Mouse (Mus musculus): ENCODE data around the gene H2-T24.
"Not testable (repeated sequence)": the region's sequence is repeated elsewhere in the genome, so short reads cannot be mapped to it uniquely, and the experiment has no call there.

The H2-T24 gene

DNA sequence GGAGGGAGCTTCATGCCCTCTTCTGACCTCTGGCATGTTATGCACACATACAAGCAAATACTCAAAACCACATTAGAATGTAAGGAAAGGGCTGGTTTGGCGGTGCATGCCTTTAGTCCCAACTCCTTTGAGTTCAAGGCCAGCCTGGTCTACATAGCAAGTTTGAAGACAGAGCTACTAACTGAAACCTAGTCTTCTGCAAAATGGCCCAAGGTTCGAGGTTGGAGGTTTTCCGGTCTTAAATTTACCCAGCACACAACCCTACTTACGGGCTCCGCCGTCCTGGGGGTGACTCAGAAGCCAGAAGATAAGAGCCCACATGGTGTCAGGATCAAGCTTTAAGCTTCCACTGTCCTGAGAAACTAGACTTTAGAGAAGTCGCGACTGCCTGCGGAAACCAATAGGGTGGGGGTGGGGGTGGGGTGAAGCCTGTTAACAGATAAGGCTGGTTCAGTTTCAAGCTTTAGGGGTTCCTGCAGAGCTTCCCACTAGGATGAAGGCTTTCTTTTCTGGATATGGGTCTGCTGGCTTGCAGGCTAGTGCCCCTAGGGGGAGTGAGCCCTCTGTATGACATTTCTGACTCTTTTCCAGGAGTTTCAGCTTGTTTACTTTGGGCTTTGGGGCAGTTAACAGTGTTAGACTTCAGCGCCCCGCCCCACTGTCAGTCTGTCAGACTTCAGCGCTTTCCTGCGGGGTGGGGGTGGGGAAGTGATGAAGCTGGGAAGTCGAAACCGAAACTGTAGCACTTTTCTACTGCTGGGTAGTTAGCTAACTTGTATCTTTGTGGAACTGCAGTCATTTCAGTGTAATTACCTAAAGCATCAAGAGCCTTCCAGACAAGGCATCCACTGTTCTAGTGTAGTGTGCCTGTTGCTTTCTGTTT, at the start of gene H2-T24:
TSS of gene H2-T24 (minus strand) at position 370 of the 883 bp plus-strand sequence.
- peak in 1 of 2 experiments; percentile 51 for DNase-seq (ENCODE audit: low spot score in 2 of 2)

DNA sequence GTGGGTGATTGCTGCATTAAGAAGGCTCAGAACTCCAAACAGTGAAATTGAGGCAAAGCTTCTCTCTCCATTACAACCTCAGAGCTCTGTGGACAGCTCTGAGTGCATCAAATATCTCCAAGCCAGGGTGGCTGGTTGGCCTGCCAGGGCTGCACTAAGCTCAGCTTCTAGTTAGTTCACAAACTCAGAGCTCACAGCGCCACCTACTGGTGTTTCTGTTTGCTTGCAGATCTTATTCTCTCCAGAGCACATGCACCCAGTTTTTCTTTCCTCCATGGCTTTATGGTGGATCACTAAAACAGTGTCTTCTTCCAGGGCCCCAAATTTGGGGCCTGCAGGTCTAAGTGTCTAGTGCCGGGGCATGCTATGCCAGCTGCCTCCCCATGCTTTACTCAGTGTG, 40.5 kb upstream of the H2-T24 start:
- peak; percentile 76 to 81 for DNase-seq (ENCODE audit: low spot score in 2 of 2)

GRCm38 (mm10) chr17:36058362-36058761, 38.0 kb upstream of the H2-T24 start, which contains the start of gene Gm11127:
TSS of gene Gm11127 (minus strand) at chr17:36058371.
- DNase-seq (ENCODE audit: low spot score in 2 of 2): not testable (repeated sequence)

- not testable (repeated sequence) for DNase-seq (ENCODE audit: low spot score in 2 of 2)
Measured at GRCm38 (mm10) chr17:36057927-36058326, 37.6 kb upstream of the H2-T24 start.

GRCm38 (mm10) chr17:36043286-36043685, 22.9 kb upstream of the H2-T24 start:
- DNase-seq (ENCODE audit: low spot score in 2 of 2): no peak

- DNase-seq (ENCODE audit: low spot score in 2 of 2): peak; percentile 47 to 77
Measured at GRCm38 (mm10) chr17:36042610-36043169, 22.3 kb upstream of the H2-T24 start, which contains the start of the genes H2-T22 and Gm6034. TSS of gene H2-T22 (minus strand) at chr17:36042747. TSS of gene Gm6034 (plus strand) at chr17:36042961.

- DNase-seq (ENCODE audit: low spot score in 2 of 2): not testable (repeated sequence)
Measured at GRCm38 (mm10) chr17:36042055-36042454, 21.7 kb upstream of the H2-T24 start.

DNA sequence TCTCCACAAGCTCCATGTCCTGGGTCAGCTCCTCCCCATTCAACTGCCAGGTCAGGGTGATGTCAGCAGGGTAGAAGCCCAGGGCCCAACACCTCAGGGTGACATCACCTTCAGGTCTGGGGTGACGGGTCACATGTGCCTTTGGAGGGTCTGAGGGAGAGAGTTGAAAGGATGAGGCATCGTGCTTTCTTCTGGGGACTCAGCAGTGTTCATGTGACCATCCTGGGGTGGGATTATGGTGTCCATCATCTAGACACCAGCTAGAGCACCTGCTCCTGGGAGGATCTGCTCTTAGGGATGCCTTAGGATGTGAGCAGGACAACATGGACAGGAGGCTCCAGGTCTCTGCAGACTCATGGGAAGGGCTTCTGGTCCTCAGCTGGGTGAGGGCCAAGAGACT, 20.2 kb upstream of the H2-T24 start:
- not testable (repeated sequence) for DNase-seq (ENCODE audit: low spot score in 2 of 2)

DNA sequence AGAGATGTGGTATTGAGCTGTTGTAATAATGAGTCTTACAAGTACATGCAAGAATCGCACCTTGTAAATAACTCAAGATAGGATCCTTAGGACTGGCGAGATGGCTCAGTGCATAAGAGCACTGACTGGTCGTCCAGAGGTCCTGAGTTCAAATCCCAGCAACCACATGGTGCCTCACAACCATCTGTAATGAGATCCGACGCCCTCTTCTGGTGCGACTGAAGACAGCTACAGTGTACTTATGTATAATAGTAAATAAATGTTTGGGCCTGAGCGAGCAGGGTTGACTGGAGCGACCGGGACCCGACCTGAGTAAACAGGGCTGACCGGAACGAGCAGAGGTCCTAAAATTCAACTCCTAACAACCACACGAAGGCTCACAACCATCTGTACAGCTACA, 15.8 kb upstream of the H2-T24 start:
- DNase-seq (ENCODE audit: low spot score in 2 of 2): not testable (repeated sequence)

DNA sequence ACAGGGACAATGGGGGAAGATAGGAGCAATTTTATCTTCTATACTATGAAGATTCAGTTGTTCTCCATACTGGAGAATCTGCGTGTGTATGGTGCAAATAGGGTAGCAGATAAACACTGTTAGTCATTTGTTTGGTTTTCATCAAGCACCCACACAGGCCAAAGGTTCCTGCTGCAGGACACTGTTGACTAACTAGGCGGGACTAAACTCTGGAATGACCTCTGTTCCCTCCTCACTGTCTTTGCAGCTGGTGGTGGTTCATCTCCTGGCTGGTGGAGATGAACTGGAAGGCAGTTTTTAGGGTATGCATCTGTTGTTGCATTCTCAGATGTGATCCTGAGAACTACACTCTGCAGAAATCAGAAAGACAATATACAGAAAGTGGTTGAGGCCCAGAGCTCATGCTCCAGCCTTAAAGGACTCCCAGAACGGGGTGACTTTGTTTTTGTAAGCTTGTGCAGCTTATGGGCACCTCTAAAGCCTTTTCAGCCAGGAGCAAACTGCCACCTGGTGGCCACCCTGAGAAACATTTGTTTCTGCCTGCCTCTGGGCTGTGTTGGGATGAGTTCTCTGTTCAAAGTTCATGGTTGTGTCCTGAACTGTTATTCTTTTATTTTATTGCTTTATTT, 14.8 kb upstream of the H2-T24 start:
- DNase-seq (ENCODE audit: low spot score in 2 of 2): peak in 1 of 2 experiments; percentile 58

- not testable (repeated sequence) for DNase-seq (ENCODE audit: low spot score in 2 of 2)
Measured at GRCm38 (mm10) chr17:36034524-36034923, 14.2 kb upstream of the H2-T24 start.

DNA sequence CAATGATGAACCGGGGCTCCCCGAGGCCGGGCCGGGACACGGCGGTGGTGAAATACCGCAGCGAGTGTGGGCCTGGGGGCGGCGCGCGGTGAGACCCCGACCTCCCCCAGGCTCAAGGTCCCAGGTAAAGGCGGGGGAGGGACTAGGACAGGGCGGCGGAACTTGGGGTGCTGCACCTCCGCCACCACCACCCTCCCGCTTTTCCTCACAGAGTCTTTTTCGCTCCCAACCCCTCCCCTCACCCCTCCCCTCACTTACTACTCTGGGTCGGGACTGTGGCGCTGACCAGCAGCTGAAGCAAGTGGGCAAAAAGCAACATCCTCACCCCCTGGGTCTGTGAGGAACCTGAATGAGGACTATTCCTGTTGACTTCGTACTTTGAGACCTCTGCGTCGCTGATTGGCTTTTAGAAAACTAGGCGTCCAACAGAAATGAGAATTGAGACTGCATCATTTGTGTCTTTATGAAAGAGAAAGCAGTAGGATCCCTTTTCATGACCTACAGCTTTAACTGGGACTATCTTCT, 12.1 kb upstream of the H2-T24 start, which contains the start of gene H2-T23:
TSS of gene H2-T23 (minus strand) at position 505 of the 525 bp plus-strand sequence.
- DNase-seq (ENCODE audit: low spot score in 2 of 2): peak; percentile 49 to 55

DNA sequence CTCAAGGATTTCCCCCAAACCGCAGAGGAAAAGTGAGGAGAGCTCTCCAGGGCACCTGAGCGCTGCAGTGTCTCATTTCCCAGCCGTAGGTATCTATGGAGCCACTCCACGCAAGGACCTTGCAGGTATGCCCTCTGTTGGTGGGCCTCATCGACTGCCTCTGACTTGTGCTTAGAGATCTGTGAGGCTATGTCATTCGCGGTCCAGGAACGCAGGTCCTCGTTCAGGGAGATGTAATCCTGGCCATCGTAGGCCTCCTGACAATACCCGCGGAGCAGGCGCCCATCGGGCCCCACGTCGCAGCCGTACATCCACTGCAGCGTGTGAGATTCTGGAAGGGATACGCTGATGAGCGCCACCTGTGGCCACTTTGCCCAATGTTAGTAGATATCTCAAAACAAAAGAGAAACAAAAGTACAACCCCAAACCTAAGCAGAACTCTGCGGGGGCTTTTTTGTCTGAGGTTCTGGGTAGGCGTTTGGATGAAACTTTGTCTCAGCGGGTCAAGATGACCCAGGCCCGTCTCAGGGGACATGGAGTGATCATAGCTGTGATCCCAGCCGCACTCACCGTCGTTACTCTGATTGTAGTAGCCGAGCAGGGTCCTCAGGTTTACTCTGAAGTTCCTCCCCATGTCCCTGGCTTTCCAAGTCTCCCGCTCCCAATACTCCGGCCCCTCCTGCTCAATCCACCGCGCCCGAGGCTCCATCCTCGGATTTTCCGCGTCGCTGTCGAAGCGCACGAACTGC, 11.4 kb upstream of the H2-T24 start:
- peak; percentile 27 to 69 for DNase-seq (ENCODE audit: low spot score in 2 of 2)

DNA sequence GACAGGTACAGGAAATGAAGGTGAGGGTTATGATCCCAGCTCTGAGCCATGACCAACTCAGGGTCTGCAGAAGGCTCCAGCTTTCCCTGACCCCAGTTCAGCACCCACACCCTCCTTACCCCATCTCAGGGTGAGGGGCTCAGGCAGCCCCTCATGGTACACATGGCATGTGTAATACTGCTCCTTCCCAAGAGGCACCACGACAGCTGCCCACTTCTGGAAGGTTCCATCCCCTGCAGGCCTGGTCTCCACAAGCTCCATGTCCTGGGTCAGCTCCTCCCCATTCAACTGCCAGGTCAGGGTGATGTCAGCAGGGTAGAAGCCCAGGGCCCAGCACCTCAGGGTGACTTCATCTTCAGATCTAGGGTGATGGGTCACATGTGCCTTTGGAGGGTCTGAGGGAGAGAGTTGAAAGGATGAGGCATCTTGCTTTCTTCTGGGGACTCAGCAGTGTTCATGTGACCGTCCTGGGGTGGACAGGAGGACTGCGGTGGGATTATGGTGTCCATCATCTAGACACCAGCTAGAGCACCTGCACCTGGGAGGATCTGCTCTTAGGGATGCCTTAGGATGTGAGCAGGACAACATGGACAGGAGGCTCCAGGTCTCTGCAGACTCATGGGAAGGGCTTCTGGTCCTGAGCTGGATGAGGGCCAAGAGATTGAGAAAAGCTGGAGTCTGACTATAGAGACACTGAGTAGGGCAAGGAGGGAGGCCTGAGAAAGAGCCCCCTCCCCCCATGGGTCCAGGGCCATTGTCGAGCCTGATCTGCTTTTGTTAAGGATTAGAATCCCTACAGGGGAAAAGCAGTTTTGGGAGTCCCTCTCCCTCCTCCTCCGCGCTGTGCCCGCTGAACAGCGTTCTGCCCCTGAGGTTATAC, 10.6 kb upstream of the H2-T24 start:
- not testable (repeated sequence) for DNase-seq (ENCODE audit: low spot score in 2 of 2)

- DNase-seq (ENCODE audit: low spot score in 2 of 2): peak in 1 of 2 experiments; percentile 33
Measured at GRCm38 (mm10) chr17:36030046-36030702, 9.8 kb upstream of the H2-T24 start.

DNA sequence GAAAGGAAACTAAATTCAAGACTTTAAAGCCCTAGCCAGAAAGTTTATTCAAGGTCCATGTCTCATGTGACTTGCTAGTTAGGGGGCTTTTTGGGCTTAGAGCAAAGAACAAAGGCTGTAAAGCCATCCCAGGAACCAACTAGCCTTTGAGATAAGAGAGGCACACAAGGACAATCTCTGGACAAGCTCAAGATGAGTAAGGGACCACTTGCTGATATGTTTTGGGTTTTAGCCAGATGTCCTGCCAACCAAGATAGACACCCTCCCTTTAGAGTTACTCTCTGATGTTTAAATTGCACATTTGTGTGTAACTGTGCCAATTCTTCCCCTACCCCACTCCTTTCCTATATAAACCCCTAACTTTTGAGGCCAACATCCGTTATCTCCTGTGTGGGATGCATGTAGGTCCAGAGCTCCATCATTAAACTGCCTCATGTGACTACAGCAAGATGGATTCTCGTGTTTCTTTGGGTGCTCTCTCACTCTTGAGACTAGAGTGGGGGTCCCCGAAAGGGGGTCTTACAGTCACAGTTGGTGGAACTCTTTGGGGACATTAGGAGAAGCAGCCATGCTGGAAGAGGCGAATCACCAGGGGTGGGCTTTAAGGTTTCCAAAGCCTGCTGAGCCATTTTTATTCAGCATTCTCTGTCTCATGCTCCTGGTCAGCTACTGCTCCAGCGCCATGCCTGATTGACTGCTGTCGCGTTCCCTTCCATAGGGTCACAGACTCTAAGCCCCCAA, 8.7 kb upstream of the H2-T24 start:
- DNase-seq (ENCODE audit: low spot score in 2 of 2): no peak

- no peak for DNase-seq (ENCODE audit: low spot score in 2 of 2)
Measured at GRCm38 (mm10) chr17:36027663-36028062, 7.3 kb upstream of the H2-T24 start.

DNA sequence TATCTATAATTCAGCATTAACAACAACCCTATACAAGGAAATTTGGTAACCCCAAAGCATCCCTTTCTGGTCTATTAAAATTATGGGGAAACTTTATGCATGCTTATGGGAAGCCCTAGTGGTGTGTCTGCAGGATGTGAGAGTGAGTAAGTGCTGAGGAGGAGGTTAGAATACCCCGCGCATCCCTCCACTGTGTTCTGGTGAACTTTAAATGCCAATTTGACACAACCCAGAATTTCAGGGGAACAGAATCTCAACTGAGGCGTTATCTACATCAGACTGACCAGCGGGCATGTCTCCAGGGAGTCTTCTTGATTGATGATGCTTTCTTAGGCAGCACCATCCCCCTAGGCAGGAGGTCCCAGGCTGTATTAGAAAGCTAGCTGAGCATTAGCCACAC, 5.5 kb upstream of the H2-T24 start:
- no peak for DNase-seq (ENCODE audit: low spot score in 2 of 2)

- no peak for DNase-seq (ENCODE audit: low spot score in 2 of 2)
Measured at GRCm38 (mm10) chr17:36025197-36025596, 4.8 kb upstream of the H2-T24 start.
